Mouse (Mus musculus) small intestine, adult 2 months (tissue): Measurements from ENCODE around the gene Cd47.

Experiments
- CTCF ChIP-seq: fragments of 200-500 bp; IDR thresholded peaks from 2 replicates; pipeline ENCODE4 v1.5.1; 2012; ENCODE audit warnings: low read depth, mild to moderate bottlenecking, control low read depth, inconsistent platforms, low read length, moderate library complexity, mixed read lengths; ENCODE audit not compliant: insufficient replicate concordance, insufficient read length; ENCODE audit errors: extremely low read depth
- POLR2A ChIP-seq: fragments of 200-500 bp; IDR thresholded peaks from 2 replicates; pipeline ENCODE4 v1.6.1; 2012; ENCODE audit warnings: low read depth, mild to moderate bottlenecking, control low read depth, inconsistent platforms, low read length, moderate library complexity

- TF ChIP-seq CTCF (no peak), POLR2A (no peak)
These were observed 48.3 kb downstream of the Cd47 start for GRCm38 (mm10) chr16:49848651-49849050.
